9 mouse cellular contexts compared by ENCODE assay signal in the genomic region with DNA sequence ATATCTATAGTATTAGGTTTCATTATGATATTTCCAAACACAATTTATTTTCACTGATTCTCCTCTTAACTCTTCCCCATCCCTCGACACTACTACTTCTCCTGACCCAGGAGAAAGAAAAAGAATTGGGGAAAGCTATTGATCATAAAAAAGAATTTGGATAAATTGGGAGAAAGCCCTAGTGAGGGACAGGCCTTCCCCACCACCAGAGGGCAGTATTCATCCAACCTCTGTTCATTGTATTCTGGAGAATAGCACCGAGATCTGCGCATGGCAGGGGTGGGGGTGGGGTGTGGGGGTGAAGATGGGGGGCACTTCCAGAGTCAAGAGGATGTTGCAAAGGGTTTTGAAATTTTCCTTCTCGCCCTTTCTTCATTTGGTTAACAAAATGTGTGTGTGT. TPM values are rescaled to one million over a fixed set of nuclear protein-coding genes. Genes with fewer than 3 reads are reported as not detected.
DNase-seq lines count a peak whose midpoint lies in the region; ATAC-seq and TF ChIP-seq lines count a peak whose summit lies in the region.
"Had no signal": no experiment of that assay in that cellular context is flagged by ENCODE, and none has a peak within 500 bp of the region (broad histone marks: within the 10 kb centered on the region; RNA-seq: fewer than 3 reads in every experiment).

No protein-coding gene starts in this region.

- peak; percentile 38 for DNase-seq in CD4-positive, CD25-positive, alpha-beta regulatory T cell, adult 2 months (ENCODE audit: low read depth, low spot score)
- peak; percentile 37 for DNase-seq in layer of hippocampus, adult 11-12 months (ENCODE audit: low spot score)
- DNase-seq in layer of hippocampus, adult 9-11 months, result no peak
- no peak for DNase-seq in embryonic facial prominence, embryonic 14.5 days (ENCODE audit: low spot score)
- DNase-seq in naive thymus-derived CD4-positive, alpha-beta T cell, adult 2 months (ENCODE audit: low read depth), result peak; percentile 18
- no peak for DNase-seq in T-cell, adult 2 months (ENCODE audit: low spot score)

- no peak for ATAC-seq in CD4-positive, CD25-positive, alpha-beta regulatory T cell, adult 4 months
- 0 out of 2 replicates have a peak, but pooled peaks have one; percentile 26 for ATAC-seq in embryonic facial prominence, embryonic 14.5 days (ENCODE audit: low read depth)

- no peaks in the 10 kb centered on the region for H3K36me3 ChIP-seq in E14TG2a.4 (ENCODE audit: insufficient read depth, low read length)
- H3K36me3 ChIP-seq in embryonic facial prominence, embryonic 14.5 days (ENCODE audit: control insufficient read depth, insufficient read depth, low read length), result no peaks in the 10 kb centered on the region

- H3K9me3 ChIP-seq in E14TG2a.4 (ENCODE audit: low read length), result no peaks in the 10 kb centered on the region
- H3K9me3 ChIP-seq in embryonic facial prominence, embryonic 14.5 days (ENCODE audit: control insufficient read depth, low read length), result no peaks in the 10 kb centered on the region

- no peak overlapping the region for H3K4me3 ChIP-seq in E14TG2a.4 (replicated peaks; ENCODE audit: low read length)
- H3K4me3 ChIP-seq in embryonic facial prominence, embryonic 14.5 days (ENCODE audit: low read depth, low read length), result no peak overlapping the region

- WGBS in embryonic facial prominence, embryonic 14.5 days, result 66% methylated on average over 4 of the region's 4 CpGs

- no peak overlapping the region for H3K27ac ChIP-seq in embryonic facial prominence, embryonic 14.5 days (replicated peaks; ENCODE audit: low read depth, low read length)

- peak; percentile 63 for TF ChIP-seq CTCF in E14TG2a.4 (conservative IDR thresholded peaks at IDR 0.05; ENCODE audit: low read length)

- peaks cover 45% of the 10 kb centered on the region for H3K4me1 ChIP-seq in E14TG2a.4 (replicated peaks; ENCODE audit: low read depth, low read length)
- no peaks in the 10 kb centered on the region for H3K4me1 ChIP-seq in embryonic facial prominence, embryonic 14.5 days (ENCODE audit: control insufficient read depth, insufficient read depth, low read length)

- H3K9ac ChIP-seq in embryonic facial prominence, embryonic 14.5 days (ENCODE audit: low read depth, low read length), result no peak overlapping the region

- no peak overlapping the region for H3K4me2 ChIP-seq in embryonic facial prominence, embryonic 14.5 days (ENCODE audit: low read depth, low read length)

- H3K27me3 ChIP-seq in E14TG2a.4 (ENCODE audit: insufficient read depth, low read length), result no peaks in the 10 kb centered on the region
- H3K27me3 ChIP-seq in embryonic facial prominence, embryonic 14.5 days (replicated peaks; ENCODE audit: control insufficient read depth, insufficient read depth, low read length), result no peaks in the 10 kb centered on the region

RNA-seq across cellular contexts. Expression of gene Lmo7, which starts 44.9 kb away (rescaled TPM):
- polyA plus RNA-seq in CD4-positive, CD25-positive, alpha-beta regulatory T cell, adult 4 months (2017; shearing (Covaris generic)), result under 1 TPM; 0.22 to 0.31 TPM
- 28.8 and 35.8 TPM in 2 replicates for polyA plus RNA-seq in embryonic facial prominence, embryonic 14.5 days (2014; fragmentation: Nextera tagmentation; extraction: Ambion mirVana)

RNA-seq across cellular contexts. Expression of gene Gm9922, which starts 45.0 kb away (rescaled TPM):
- not detected for polyA plus RNA-seq in CD4-positive, CD25-positive, alpha-beta regulatory T cell, adult 4 months (2017; shearing (Covaris generic))
- polyA plus RNA-seq in embryonic facial prominence, embryonic 14.5 days (2014; fragmentation: Nextera tagmentation; extraction: Ambion mirVana), result 3.9 and 4.0 TPM in 2 replicates
- polyA plus RNA-seq: liver, embryonic 16.5 days had no signal

Comparison
In these comparisons a context has a peak if more than half of its experiments do, and no peak if none do; other contexts are left out.
1. DNase-seq: peak in CD4-positive, CD25-positive, alpha-beta regulatory T cell, adult 2 months (single experiment), layer of hippocampus, adult 11-12 months (single experiment) and naive thymus-derived CD4-positive, alpha-beta T cell, adult 2 months (single experiment); none in layer of hippocampus, adult 9-11 months (single experiment), embryonic facial prominence, embryonic 14.5 days (single experiment) and T-cell, adult 2 months (single experiment).
2. RNA of gene Lmo7, which starts 44.9 kb away (polyA plus RNA-seq): 28.8 to 35.8 TPM in embryonic facial prominence, embryonic 14.5 days; 0.22 to 0.31 TPM in CD4-positive, CD25-positive, alpha-beta regulatory T cell, adult 4 months; every median in the first group is over 10 times any median in the second.